Mouse (Mus musculus) layer of hippocampus, adult 9-11 months (tissue): Measurements from ENCODE around the gene Sstr3.

Experiments used
- DNase-seq: peaks from one replicate; pipeline ENCODE4 v3.0.0; 2022

Sstr3 gene

GRCm38 (mm10) chr15:78559141-78559979 lies 14.9 kb upstream of the Sstr3 start:
- no peak for DNase-seq

GRCm38 (mm10) chr15:78557693-78558535 lies 13.4 kb upstream of the Sstr3 start:
- no peak for DNase-seq

GRCm38 (mm10) chr15:78554545-78555313 lies 10.2 kb upstream of the Sstr3 start:
- no peak for DNase-seq

- no peak for DNase-seq
These were observed 4.8 kb upstream of the Sstr3 start for GRCm38 (mm10) chr15:78549189-78549734.

- DNase-seq: no peak
These were observed 4.2 kb upstream of the Sstr3 start for GRCm38 (mm10) chr15:78548711-78549110.

- DNase-seq: no peak
These were observed 3.8 kb upstream of the Sstr3 start for GRCm38 (mm10) chr15:78548336-78548665.

- DNase-seq: no peak
These were observed 3.2 kb upstream of the Sstr3 start for GRCm38 (mm10) chr15:78547415-78548335.

GRCm38 (mm10) chr15:78546060-78546459 lies 1.6 kb upstream of the Sstr3 start:
- no peak for DNase-seq

- DNase-seq: no peak
These were observed 444 bp downstream of the Sstr3 start for GRCm38 (mm10) chr15:78544041-78544440.

- no peak for DNase-seq
These were observed 1.6 kb downstream of the Sstr3 start for GRCm38 (mm10) chr15:78542767-78543303.

- no peak for DNase-seq
These were observed 2.3 kb downstream of the Sstr3 start for GRCm38 (mm10) chr15:78542098-78542766.

GRCm38 (mm10) chr15:78541606-78542005 lies 2.9 kb downstream of the Sstr3 start:
- DNase-seq: no peak

GRCm38 (mm10) chr15:78541036-78541435 lies 3.4 kb downstream of the Sstr3 start:
- DNase-seq: no peak

- no peak for DNase-seq
These were observed 8.6 kb downstream of the Sstr3 start for GRCm38 (mm10) chr15:78535723-78536421.

GRCm38 (mm10) chr15:78533346-78533835 lies 11.1 kb downstream of the Sstr3 start:
- DNase-seq: no peak

GRCm38 (mm10) chr15:78532566-78533345 lies 11.7 kb downstream of the Sstr3 start:
- DNase-seq: no peak

- DNase-seq: peak; percentile 98
These were observed 12.5 kb downstream of the Sstr3 start for GRCm38 (mm10) chr15:78531901-78532469.

- no peak for DNase-seq
These were observed 13.1 kb downstream of the Sstr3 start for GRCm38 (mm10) chr15:78531451-78531720.
